Mouse (Mus musculus): ENCODE results near the gene Gm20388.
A peak's percentile ranks its signal among the peaks of the same experiment; 100 is the strongest.
"Not testable (repeated sequence)": the region's sequence is repeated elsewhere in the genome, so short reads cannot be mapped to it uniquely, and the experiment has no call there.

The Gm20388 gene

DNA sequence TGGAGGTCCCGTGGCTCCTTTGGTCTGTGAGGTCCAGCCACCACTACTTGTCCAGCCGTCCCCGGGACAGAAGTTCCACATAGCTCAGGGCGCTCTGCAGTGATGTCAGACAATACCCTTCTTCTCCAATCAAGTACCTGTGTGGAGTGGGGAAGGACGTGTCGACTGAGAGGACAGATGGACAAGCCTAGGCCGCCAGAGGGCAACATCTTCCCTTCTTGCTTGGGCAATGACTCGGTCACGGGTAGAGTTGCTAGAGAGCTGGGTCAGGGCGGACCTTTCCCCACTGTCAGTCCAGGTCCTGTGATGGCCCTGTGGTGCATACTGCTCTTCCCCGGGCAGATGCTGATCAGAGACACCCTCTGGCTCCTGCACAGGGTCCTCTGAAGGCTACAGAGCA lies 3332.4 kb downstream of the Gm20388 start:
- DNase-seq (ENCODE audit: extremely low spot score): no peak

DNA sequence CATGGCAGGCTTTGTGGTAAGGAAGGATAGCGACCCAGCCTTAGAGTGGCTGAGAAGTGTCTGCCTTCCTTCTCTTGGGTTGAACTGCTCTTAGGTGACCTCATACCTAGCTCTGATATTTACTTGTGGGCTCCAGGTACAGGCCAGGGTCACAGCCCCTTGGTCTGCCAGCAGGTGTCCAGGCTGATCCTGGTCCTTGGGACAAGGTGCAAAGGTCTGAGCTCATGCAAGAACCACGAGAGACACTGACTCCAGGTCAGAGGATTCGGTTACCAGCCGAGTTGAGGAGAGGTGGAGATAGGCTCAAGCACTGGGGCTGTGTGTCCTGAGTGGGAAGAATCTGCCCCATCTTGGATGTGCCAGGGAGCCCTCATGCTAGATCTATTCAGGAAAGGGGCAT lies 3333.7 kb downstream of the Gm20388 start:
- no peak for DNase-seq (ENCODE audit: extremely low spot score)

GRCm38 (mm10) chr8:123245543-123245942 lies 3334.9 kb downstream of the Gm20388 start:
- no peak for DNase-seq (ENCODE audit: extremely low spot score)

DNA sequence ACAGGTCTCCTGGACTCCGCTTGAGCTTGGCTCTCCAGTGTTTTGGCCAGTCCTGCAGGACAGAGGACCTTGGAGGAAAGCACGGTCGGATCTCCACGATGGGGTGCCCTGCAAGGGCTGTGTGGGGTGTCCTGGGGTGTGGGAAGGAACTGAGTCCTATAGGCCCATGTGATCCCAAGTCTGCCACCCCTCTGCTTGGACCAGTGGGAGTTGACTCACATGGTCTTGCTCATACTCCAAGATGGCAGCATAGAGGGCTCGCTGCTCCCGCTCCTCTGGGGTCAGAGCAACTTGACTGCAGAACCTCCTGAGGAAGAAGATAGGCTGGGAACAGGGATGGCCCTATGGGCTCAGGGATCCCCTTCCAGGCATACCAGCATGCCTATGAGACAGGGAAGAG lies 3337.1 kb downstream of the Gm20388 start:
- no peak for DNase-seq (ENCODE audit: extremely low spot score)

- DNase-seq (ENCODE audit: extremely low spot score): no peak
These were observed 3338.0 kb downstream of the Gm20388 start for GRCm38 (mm10) chr8:123248596-123248995.

- DNase-seq (ENCODE audit: extremely low spot score): no peak
These were observed 3340.3 kb downstream of the Gm20388 start for GRCm38 (mm10) chr8:123250940-123251339.

DNA sequence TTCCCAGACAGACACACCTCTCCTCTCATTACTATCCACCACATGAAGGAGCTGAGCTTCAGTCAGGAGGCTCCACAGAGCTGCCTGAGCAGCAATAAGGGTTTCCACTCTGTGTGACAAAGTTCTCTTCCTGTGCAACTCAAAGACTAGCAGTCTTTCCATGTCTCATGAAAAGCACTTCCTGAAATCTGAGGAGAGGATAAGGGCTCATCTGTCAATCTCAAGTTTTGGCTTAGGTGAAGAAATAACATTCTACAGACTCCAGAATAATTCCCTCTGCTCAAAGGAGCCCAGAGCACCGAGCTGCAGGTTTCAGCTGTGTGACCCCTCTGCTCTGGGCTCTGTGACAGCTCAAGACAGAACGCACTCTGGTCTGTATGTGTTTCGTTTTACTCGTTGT lies 3342.3 kb downstream of the Gm20388 start:
- no peak for DNase-seq (ENCODE audit: extremely low spot score)

GRCm38 (mm10) chr8:123253451-123254098 lies 3342.9 kb downstream of the Gm20388 start:
- DNase-seq (ENCODE audit: extremely low spot score): no peak

DNA sequence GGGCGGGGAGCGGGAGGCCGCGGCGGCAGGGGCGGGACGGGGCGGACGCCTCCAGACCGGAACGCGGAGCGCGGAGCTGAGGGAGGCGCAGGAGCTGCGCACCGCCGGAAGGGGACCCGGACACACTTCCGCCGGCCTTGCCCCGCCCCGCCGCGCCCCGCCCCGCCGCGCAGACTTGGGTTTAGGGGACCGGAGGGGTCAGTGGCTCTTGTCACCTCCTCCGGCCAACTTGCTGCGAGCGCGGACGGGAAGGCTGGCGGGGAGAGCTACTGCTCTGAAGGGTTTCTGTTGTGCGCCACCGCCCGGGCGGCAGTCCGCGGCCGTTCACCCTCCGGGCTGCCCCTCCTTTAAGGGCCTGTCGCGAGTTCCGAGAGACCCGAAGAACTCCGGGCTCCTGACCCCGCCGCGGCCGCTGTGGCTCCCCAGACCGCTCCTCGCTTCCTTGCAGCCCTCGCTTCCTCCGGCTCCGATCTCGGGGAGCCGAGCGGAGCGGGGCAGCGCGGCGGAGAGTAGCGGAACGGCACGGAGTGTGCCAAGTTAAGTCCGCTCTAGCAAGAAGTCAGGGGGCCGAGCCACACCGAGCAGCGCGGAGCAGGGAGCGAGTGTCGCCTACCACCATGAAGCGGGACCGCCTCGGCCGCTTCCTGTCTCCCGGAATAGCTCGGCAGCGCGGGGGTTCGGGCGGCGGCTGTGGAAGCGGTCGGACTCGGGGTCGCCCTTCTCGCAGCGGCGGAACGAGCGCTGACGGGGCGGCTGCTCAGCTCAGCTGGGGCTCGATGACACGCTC lies 3343.7 kb downstream of the Gm20388 start, which contains the start of the genes Zfp276 and Vps9d1:
Gene Zfp276 (plus strand): TSS at position 97 of the 787 bp plus-strand sequence.
Gene Vps9d1 (minus strand): TSS at position 250 of the 787 bp plus-strand sequence.
- DNase-seq (ENCODE audit: extremely low spot score): peak; percentile 89

- no peak for DNase-seq (ENCODE audit: extremely low spot score)
These were observed 3344.5 kb downstream of the Gm20388 start for GRCm38 (mm10) chr8:123255170-123255569.

- no peak for DNase-seq (ENCODE audit: extremely low spot score)
These were observed 3346.5 kb downstream of the Gm20388 start for GRCm38 (mm10) chr8:123257114-123257513.

- not testable (repeated sequence) for DNase-seq (ENCODE audit: extremely low spot score)
These were observed 3347.0 kb downstream of the Gm20388 start for GRCm38 (mm10) chr8:123257593-123257992.

- DNase-seq (ENCODE audit: extremely low spot score): no peak
These were observed 3357.4 kb downstream of the Gm20388 start for GRCm38 (mm10) chr8:123267926-123268656.

GRCm38 (mm10) chr8:123271147-123271546 lies 3360.5 kb downstream of the Gm20388 start:
- DNase-seq (ENCODE audit: extremely low spot score): no peak

- no peak for DNase-seq (ENCODE audit: extremely low spot score)
These were observed 3361.3 kb downstream of the Gm20388 start for GRCm38 (mm10) chr8:123271901-123272300.

- DNase-seq (ENCODE audit: extremely low spot score): no peak
These were observed 3363.8 kb downstream of the Gm20388 start for GRCm38 (mm10) chr8:123274447-123274846.

DNA sequence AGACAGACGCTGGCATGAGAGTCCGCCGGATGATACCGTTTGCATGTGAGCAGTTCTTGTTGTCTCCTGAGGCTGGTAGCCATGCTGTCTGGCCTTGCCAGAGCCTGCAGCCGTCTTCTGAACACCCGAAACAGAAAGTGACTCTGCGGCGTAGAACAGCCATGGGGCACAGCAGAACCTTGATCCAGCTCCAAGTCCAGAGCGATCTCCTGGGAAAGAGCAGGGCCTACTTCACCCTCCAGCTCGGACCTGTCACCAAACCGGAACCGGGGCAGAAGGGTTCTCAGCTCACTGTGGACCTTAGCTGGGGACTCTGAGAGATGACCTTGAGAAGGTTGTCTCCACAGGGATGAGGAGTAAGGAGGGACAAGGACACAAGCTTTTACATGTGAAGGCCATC lies 3364.5 kb downstream of the Gm20388 start:
- DNase-seq (ENCODE audit: extremely low spot score): no peak

DNA sequence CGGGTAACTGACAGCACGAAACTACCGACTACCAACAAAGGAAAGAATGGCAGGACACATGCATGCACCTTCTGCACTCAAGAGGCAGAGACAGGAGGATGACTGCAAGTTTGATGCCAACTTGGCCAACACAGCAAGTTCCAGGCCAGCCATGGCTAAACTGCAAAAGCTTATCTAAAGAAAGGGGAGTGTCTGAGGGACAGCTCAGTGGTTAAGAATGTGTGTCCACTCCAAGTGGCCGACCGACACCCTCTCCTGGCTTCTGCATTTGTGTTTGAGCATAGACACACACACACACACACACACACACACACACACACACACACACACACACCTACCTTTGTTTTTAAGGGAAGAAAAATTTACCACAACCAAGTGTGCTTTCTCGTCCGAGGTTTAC lies 3367.8 kb downstream of the Gm20388 start:
- no peak for DNase-seq (ENCODE audit: extremely low spot score)

DNA sequence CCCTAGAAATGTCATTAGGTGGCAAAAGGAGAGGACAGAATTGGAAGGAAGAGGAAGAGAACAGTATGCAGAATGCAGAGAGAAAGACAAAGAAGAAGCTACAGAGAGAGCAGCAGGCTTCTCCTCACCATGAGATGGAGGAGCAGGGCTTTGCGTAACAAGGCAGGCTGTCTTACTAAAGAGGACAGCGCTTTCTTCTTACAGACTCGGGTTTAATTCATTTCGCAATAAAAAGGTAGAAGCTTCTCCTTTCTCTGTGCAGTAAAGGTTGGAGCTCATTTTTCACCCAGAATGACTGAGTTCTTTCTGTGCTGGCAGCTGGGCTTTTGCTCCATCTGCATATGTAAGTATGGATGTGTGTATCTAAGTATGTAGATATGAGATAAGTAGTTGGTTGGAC lies 3369.2 kb downstream of the Gm20388 start:
- DNase-seq (ENCODE audit: extremely low spot score): no peak

- no peak for DNase-seq (ENCODE audit: extremely low spot score)
These were observed 3369.9 kb downstream of the Gm20388 start for GRCm38 (mm10) chr8:123280302-123281094.

DNA sequence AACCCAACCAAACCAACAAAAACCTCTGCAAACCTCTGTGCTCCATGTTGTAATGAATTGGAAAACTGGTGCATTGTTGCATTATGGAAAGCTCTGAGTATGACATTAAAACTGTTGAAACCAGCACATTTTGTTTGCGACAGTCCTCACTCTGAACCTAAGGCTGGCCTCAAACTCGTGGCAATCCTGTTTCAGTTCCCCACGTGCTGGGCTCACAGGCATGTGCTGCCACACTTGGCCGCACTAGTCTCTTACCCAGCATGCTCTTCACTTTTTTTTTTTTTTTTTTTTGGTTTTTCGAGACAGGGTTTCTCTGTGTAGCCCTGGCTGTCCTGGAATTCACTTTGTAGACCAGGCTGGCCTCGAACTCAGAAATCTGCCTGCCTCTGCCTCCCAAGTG lies 3372.4 kb downstream of the Gm20388 start:
- DNase-seq (ENCODE audit: extremely low spot score): not testable (repeated sequence)

DNA sequence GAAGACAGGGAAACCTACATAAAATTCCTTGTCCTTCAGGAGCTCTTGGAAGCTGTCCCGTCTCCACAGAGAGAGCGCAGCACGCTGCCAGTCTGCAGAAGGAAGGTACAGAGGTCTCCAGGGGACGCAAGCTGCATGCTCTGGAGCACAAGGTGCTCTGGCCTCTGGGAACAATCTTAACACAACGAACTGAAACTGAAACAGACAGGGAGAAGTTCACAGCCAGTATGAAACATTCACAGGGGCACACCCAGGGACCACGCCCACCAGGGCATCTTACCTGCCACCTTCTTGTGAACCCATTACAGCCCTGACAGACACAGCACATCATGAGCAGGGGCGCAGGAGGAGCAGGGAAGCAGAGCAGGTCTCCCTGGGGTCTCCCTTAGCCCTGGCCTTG lies 3373.3 kb downstream of the Gm20388 start:
- no peak for DNase-seq (ENCODE audit: extremely low spot score)

All from embryo, embryonic 9.5 days (tissue).